Mouse (Mus musculus) lung, postnatal 0 days (tissue): ENCODE measurements around the gene Pcdh7. TPM values are rescaled to one million over a fixed set of nuclear protein-coding genes. Genes with fewer than 3 reads are reported as not detected.
"Not testable (repeated sequence)": the region's sequence is repeated elsewhere in the genome, so short reads cannot be mapped to it uniquely, and the experiment has no call there.

Experiments used
- ATAC-seq: fragments of 200-750 bp; cut with Nextera tagmentation; 2 replicates; pipeline ENCODE4 v1.8.0; 2017; ENCODE audit warnings: moderate library complexity
- DNase-seq: peaks from one replicate; pipeline ENCODE4 v3.0.0-alpha.2; 2016; ENCODE audit warnings: low spot score
- H3K27ac ChIP-seq: fragments of 300-500 bp; sonication (generic); 2 replicates; pipeline ENCODE4 v1.5.1; 2014; ENCODE audit warnings: antibody characterized with exemption, mild to moderate bottlenecking, low read length, mixed read lengths
- H3K27me3 ChIP-seq: fragments of 300-500 bp; sonication (generic); replicated peaks from 2 replicates; pipeline ENCODE4 v1.6.1; 2014; ENCODE audit warnings: low read length, mixed read lengths; ENCODE audit not compliant: insufficient read depth
- H3K36me3 ChIP-seq: fragments of 300-500 bp; sonication (generic); 2 replicates; pipeline ENCODE4 v1.6.1; 2014; ENCODE audit warnings: low read length, mixed read lengths; ENCODE audit not compliant: insufficient read depth
- H3K4me1 ChIP-seq: fragments of 300-500 bp; sonication (generic); 2 replicates; pipeline ENCODE4 v1.6.1; 2014; ENCODE audit warnings: antibody characterized with exemption, low read depth, low read length, mixed read lengths; ENCODE audit not compliant: insufficient read depth
- H3K4me2 ChIP-seq: fragments of 300-500 bp; sonication (generic); replicated peaks from 2 replicates; pipeline ENCODE4 v1.6.1; 2014; ENCODE audit warnings: low read depth, mild to moderate bottlenecking, low read length, moderate library complexity, mixed read lengths
- H3K4me3 ChIP-seq: fragments of 300-500 bp; sonication (generic); 2 replicates; pipeline ENCODE4 v1.5.1; 2014; ENCODE audit warnings: low read depth, low read length
- H3K9ac ChIP-seq: fragments of 300-500 bp; sonication (generic); replicated peaks from 2 replicates; pipeline ENCODE4 v1.6.1; 2014; ENCODE audit warnings: low read depth, mild to moderate bottlenecking
- H3K9me3 ChIP-seq: fragments of 300-500 bp; sonication (generic); 2 replicates; pipeline ENCODE4 v1.6.1; 2016; ENCODE audit warnings: low read length, mixed read lengths
- CTCF ChIP-seq: IDR thresholded peaks from 2 replicates; pipeline ENCODE4 v1.5.1; 2016; ENCODE audit warnings: antibody characterized with exemption, mild to moderate bottlenecking
- EP300 ChIP-seq: IDR thresholded peaks from 2 replicates; pipeline ENCODE4 v1.6.1; 2016; ENCODE audit warnings: antibody characterized with exemption, mild to moderate bottlenecking, control low read depth
- WGBS: fragments of 180-500 bp; shearing (Covaris S2); extraction: QIAGEN DNeasy Blood & Tissue Kit; methylation state at CpG from one replicate; pipeline ENCODE4 v1.1.7; 2014; 5-methylcytosine and 5-hydroxymethylcytosine counted together
- polyA plus RNA-seq: library from polyadenylated mRNA; unstranded; fragments of >200 nt; fragmentation: Nextera tagmentation; extraction: Ambion mirVana; gene quantifications from 2 replicates; pipeline ENCODE4 v1.2.1, GENCODE M21; 2015

Gene Pcdh7
- 1.2 and 1.4 TPM in 2 replicates for polyA plus RNA-seq

DNA sequence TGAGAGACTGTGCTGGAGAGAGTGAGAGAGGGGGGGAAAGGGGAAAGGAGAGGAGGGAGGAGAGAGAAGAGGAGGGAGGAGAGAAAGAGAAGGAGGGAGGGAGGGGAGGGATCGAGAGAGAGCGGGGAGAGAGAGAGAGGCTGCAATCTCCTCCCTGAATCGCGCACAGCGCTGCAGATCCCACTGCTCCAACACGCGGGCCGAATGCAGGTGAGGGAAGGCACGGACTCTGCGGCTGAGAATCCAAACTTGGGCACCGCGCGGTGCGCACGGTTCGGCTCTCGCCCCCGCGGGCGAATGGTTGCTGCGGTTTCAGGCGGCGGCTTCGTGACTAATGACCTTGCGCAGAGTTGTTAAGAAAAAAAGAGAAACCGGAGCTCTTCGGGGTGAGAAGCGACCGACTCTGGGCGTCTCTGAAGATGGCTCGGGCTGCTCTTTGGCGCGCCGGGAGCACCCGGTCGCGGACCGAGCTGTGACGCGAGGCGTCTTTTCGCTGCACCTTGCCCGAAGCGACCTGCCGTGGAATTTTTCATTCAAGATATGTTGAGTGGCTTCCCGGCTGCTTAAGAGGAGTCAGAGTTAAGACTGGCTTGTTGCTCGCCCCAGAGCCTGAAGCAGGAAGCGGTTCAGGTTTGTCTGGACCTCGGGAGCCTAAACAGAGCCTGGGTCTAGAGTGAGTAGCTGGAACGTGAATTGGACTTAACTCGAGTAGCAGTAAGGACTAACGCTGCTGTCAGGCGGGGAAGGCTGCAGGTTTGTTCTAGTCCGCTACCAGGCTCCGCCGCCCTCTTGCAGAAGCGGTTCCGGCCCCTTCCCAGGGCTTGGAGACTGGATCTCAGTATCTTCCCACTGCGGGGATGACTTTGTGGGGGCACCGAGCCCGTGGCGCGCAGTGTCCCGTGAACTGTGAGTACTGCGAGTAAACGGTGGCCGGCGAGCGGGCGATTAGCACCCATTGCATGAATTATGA is at the start of gene Pcdh7:
Gene Pcdh7, plus strand, starts transcription at position 62 of the 970 bp plus-strand sequence.
- ATAC-seq, result peak; percentile 20; the same call in 1 of the 2 replicates
- TF ChIP-seq CTCF (no peak), EP300 (no peak)
- Histone ChIP-seq H3K36me3 (no peaks in the 10 kb centered on the region), H3K27ac (no peak within 1 kb of the TSS), H3K4me1 (peaks cover 8% of the 10 kb centered on the region; the same call in 1 of the 2 replicates), H3K4me2 (peak within 1 kb of the TSS; percentile 71), H3K9me3 (no peaks in the 10 kb centered on the region), H3K27me3 (peaks cover 27% of the 10 kb centered on the region), H3K9ac (no peak within 1 kb of the TSS; the same call in 1 of the 2 replicates), H3K4me3 (peak within 1 kb of the TSS; percentile 57)
- under 1% methylated on average over 70 of the region's 70 CpGs for WGBS
- peak; percentile 55 for DNase-seq

DNA sequence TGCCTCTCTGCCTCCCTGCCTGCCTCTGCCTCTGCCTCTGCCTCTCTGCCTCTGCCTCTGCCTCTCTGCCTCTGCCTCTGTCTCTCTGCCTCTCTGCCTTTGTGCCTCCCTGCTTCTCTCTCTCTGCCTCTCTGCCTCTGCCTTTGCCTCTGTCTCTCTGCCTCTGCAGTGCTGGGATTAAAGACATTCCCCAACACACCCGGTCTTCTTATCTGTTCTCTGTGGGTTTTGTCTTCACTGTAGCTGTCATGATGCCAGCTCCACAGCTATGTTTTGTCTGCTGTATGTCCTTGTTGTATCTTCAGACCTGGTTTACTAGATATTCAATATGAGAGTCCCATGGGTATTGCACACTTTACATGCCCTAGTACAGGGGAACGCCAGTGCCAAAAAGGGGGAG is 40.8 kb upstream of the Pcdh7 start:
- not testable (repeated sequence) for H3K4me3 ChIP-seq, H3K4me2 ChIP-seq, H3K27ac ChIP-seq, H3K27me3 ChIP-seq, H3K9me3 ChIP-seq, H3K9ac ChIP-seq, ATAC-seq, DNase-seq, H3K4me1 ChIP-seq, H3K36me3 ChIP-seq
- 61% methylated on average over 2 of the region's 2 CpGs for WGBS

DNA sequence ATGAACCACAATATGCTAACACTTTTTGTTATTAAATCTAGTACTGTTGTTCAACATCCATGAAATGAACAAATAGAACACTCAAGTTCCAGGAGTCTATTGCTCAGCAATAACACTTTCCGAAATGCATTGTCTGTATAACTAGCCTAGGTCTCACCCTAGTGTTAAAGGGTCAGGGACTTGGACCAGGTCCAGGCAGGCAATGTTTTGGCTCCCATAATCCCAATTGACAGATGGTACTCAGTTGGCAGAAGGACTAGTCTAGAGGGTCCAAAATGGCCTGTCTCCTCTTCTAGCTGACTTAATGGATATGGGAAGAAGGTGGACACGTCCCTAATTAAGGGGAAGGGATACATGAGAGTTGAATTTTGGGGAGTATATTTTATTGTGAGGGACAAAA is 9.4 kb upstream of the Pcdh7 start:
- TF ChIP-seq EP300 (no peak), CTCF (no peak)
- Histone ChIP-seq H3K27me3 (no peaks in the 10 kb centered on the region), H3K4me1 (no peaks in the 10 kb centered on the region), H3K9ac (no peak overlapping the region), H3K4me2 (no peak overlapping the region), H3K36me3 (no peaks in the 10 kb centered on the region), H3K4me3 (no peak overlapping the region), H3K27ac (no peak overlapping the region), H3K9me3 (no peaks in the 10 kb centered on the region)
- ATAC-seq (no peak), DNase-seq (no peak)
- 77% methylated on average over 2 of the region's 2 CpGs for WGBS

DNA sequence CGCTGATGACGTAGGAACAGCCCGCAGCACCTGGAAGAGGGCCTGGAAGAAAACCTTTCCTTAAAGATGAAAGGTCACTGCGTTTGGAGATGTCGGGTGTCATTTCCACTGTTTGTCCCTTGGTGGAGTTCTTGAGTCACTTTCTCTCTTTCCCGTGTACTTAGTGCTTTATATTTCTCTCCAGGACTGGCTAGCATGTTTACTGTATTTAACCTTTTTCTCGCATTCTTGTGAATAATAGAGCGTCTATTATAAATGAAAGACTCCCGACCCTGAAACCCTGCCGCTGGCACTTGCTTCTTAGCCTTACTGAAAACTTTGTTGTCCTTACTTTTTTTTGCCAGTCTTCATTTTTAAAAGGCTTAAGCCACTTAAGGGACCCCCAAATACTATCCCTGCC is 3.8 kb upstream of the Pcdh7 start:
- Histone ChIP-seq H3K27me3 (peaks cover 7% of the 10 kb centered on the region), H3K9ac (no peak overlapping the region), H3K9me3 (no peaks in the 10 kb centered on the region), H3K4me1 (peaks cover 7% of the 10 kb centered on the region; the same call in 1 of the 2 replicates), H3K36me3 (no peaks in the 10 kb centered on the region), H3K4me3 (peak overlapping the region; percentile 57; the same call in 1 of the 2 replicates), H3K27ac (no peak overlapping the region), H3K4me2 (peak overlapping the region; percentile 71)
- DNase-seq (peak; percentile 71), ATAC-seq (no peak)
- TF ChIP-seq CTCF (peak; percentile 75), EP300 (no peak)
- 1% methylated on average over 10 of the region's 10 CpGs for WGBS

DNA sequence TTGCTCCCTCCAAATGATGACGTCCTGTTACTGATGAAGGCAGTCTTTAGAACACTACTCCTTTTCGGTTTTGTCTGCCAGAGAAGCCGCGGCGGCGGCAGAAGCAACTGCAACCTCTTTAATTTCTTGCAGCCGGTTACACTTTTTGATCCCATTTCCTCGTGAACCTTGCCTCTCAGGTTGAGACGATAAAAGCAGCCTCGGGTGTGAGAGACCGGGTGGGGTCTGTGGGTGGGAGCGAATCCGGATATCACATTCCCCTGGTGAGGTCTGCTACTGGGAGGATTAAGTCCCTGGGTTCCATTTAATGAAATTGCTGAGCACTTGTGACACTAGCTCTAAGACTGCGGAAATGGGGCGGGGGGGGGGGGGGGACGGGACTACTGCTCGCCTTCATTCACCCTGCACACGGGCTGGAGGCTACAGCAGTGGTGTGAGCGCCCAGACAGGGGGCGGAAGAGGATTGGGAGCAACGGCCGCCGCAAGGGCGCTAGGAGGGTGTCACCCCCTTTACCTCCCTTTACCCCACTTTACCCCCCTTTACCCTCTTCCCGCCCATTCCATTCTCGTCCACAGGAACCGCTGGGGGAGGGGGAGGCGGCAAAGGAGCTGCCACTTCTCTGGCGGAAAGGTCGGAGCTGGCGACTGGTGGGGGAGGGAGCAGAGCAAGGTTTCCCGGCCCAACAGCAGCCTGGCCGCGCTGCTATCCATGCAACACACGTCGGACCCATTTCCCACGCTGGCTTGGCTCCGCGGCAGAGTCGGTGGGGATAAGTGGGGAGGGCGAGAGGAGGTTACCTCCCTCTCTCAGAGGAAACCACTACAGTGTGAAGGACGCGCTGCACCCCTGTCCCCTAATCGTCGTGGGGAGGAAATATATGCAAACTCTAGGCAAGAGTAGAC is 2.9 kb upstream of the Pcdh7 start:
- Histone ChIP-seq H3K27ac (no peak overlapping the region), H3K9ac (no peak overlapping the region), H3K9me3 (no peaks in the 10 kb centered on the region), H3K4me3 (peak overlapping the region; percentile 57), H3K4me1 (peaks cover 8% of the 10 kb centered on the region; the same call in 1 of the 2 replicates), H3K4me2 (peak overlapping the region; percentile 71), H3K27me3 (peaks cover 16% of the 10 kb centered on the region), H3K36me3 (no peaks in the 10 kb centered on the region)
- peak; percentile 20 for ATAC-seq
- TF ChIP-seq EP300 (no peak), CTCF (0 out of 2 replicates have a peak, but pooled peaks have one; percentile 28)
- DNase-seq, result peak; percentile 36
- whole genome bisulfite sequencing, result under 1% methylated on average over 37 of the region's 45 CpGs
